Mouse (Mus musculus) granulocyte monocyte progenitor cell, adult 5-6 weeks (primary cell): Measurements from ENCODE around the gene Grhpr. TPM values are rescaled to one million over a fixed set of nuclear protein-coding genes. Genes with fewer than 3 reads are reported as not detected.
"Not testable (repeated sequence)": the region's sequence is repeated elsewhere in the genome, so short reads cannot be mapped to it uniquely, and the experiment has no call there.

Experiments
- ATAC-seq: replicated peaks from 2 replicates; pipeline ENCODE4 v1.8.0; 2016; ENCODE audit warnings: mild to moderate bottlenecking, moderate TSS enrichment, inconsistent platforms; ENCODE audit not compliant: poor library complexity, severe bottlenecking
- total RNA-seq, 2 experiments: library from RNA; stranded (forward) in 1 of 2; stranded (reverse) in 1 of 2; fragments of 200-712, 200-1000 nt in 1 of 2; fragments of >200 nt in 1 of 2; fragmentation: Nextera tagmentation in 1 of 2; gene quantifications; 2 replicates each; pipeline ENCODE4 v1.2.3; 2014 to 2017

Grhpr gene
- total RNA-seq, 2 experiments from 2014 or later, result 10.3 to 14.1 TPM

DNA sequence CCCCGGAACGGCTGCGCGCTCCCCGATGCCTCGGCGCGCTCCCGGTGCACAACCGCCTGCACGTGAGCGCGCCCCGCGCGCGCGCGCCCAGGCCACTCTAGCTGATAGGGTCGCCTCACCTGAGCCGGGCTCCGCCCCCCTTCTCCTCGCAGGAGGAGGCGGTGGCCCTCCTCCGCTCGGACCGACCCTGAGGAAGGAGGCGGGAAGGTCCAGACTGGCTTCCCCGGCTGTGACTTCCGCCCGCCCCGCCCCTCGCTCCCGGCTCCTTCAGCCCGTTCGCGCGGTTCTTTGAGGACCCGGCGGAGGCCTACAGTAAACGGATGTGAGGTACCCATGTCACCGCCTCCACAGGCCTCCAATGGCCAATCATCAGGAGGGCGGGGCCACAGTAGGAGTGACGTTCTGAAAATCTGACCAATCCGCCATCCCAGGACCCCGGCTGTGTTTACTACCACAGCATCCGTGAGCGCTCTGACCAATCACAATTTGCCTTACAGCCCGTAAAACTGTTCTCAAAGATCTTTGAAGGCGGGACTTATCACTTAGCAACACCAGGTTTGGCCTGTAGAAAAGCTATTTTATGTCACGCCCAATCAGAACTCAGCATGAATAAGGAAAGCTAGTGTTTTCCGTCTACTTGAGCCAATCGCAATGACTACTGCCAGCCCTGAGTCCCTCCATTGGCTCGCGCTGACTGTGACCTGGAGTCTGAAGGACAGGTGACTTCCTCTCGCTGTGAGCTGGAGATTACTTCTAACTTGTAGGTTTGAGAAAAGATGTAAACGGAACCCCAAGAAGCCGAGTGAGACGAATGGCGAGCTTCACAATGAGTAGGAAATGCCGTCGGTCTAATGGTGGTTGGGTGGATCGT, 31.1 kb downstream of the Grhpr start, which contains the start of gene Zbtb5:
TSS of gene Zbtb5 (minus strand) at position 308 of the 871 bp plus-strand sequence.
- ATAC-seq, result peak; percentile 85

- ATAC-seq, result peak; percentile 26
These were observed 31.8 kb downstream of the Grhpr start for GRCm38 (mm10) chr4:45013031-45013431.

- ATAC-seq, result no peak
These were observed 32.3 kb downstream of the Grhpr start for GRCm38 (mm10) chr4:45013537-45013936.

- ATAC-seq, result no peak
These were observed 34.4 kb downstream of the Grhpr start for GRCm38 (mm10) chr4:45015615-45016014.

DNA sequence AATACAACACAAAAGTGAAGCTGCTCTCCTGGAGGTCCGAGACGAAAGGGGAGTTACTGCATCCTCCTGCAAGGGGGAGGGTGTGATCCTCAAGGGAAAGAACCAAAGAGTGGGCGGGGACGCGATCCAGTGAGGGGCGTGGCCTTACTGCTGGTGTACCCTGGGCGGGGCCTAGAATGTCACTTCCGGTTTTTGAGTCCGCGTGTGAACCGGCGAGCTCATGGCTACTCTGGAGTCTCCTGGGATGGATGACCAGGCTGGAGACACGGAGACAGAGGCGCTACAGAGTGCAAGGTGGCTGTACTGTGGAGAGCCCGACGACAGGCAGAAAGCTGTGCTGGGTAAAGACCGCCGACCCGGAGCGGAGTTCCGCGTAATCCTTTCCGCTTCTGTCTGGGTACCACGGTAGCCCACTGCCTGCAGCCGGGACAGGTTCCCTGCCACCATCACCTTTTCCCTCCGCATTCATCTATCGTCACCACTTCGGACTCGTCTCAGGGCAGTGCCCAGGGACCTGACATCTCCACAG, 37.3 kb downstream of the Grhpr start, which contains the start of gene Polr1e:
TSS of gene Polr1e (plus strand) at position 132 of the 529 bp plus-strand sequence.
- ATAC-seq, result peak; percentile 93

GRCm38 (mm10) chr4:45019009-45019408, 37.8 kb downstream of the Grhpr start:
- peak; percentile 31 for ATAC-seq

GRCm38 (mm10) chr4:45026459-45026858, 45.3 kb downstream of the Grhpr start:
- no peak for ATAC-seq

DNA sequence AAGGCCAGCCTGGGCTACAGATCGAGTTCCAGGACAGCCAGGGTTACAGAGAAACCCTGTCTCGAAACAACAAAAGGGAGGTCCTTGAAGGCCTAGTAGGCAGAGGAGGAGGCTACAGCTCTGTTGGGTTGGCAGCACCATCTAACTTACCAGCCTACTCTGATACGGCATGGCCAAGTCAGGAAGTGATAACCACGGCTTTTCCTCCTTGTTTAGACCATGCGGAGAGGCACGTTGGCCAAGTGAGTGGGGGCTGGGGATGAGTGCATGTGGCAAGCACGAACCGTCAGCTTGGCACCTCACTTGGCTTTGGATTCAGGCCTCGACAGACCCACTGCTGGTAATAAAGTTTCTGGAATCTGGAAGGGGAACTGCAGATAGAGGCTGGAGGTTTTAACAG, 51.4 kb downstream of the Grhpr start:
- ATAC-seq, result peak; percentile 25

DNA sequence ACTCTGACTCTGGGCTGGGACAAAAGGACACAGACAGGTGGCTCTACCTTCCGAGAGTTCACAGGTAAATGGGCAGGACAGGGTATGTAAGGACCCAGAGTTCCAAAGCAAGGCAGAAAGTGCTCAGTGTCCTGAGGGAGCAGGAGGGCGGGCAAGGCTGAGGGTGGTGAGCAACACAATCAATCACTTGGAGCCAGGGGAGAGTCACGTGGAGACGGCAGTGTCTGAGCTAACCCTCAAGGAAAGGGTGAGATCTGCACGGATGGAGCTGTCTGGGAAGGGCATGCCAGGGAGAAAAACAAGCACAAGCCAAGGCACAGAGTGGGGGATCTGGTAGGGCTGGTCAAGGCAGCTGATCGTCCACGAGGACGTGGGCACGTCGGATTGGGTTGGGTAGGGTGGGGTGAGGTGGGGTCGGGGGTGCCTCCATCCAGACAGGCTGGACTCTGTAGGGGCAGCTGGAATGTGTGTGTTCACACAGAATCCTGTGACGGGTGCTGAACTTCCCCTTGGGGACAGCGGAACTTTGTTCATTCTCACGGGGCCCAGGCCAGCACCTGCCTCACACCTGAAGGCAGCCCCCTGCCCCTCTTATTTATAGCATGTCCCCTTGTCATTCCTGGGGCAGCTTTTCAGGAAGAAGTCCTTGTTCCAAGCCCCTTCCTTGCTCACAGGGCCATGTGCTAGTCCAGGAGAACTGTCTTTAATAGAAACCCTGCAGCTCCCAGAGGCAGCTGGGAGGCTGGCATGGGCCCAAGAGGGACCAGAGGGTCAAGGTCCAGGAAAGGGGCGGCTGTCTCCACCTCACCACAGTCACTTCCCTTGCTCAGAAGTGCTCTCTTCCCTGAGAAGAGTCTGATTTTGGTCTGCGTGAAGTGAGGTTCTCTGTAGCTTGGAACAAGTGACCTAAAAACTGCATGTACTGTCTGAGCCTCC, 53.8 kb downstream of the Grhpr start:
- peak; percentile 34 for ATAC-seq

DNA sequence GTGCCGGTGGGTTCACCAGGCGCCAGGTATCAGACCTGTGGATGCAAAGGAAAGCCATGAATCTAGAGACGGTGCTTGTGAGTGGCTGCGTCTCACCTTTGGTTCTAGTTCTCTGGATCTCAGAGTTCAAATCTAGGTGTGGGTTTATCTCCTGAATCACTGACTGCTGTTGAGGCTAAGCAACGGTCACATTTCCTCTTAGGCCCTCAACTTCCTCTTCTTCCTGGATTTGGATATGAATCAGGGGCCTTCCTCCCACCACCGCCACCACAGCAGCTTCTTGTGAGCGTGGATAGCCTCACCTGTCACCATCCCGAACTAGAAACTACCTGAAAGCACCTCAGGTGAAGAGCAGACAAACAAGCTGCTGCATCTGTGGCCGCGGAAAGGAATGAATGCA, 54.9 kb downstream of the Grhpr start:
- ATAC-seq, result peak; percentile 62

DNA sequence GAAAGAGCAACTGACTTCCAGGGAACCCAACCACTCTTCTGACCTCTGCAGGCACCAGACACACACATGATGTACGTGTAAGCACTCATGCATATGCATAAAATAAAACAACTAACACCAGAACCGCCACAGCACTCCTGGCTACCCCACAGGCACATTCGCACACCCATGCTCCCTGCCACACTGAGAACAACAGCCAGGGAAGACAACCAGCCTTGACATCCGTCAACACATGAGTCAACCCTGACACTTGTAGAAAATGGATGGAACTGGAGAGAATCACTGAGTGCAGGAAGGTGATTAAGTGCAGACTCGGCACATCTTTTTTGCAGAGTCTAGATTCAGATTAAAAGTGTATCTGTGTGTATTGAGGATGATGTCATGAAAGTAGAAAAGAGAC, 55.4 kb downstream of the Grhpr start:
- ATAC-seq, result no peak

- no peak for ATAC-seq
These were observed 56.5 kb downstream of the Grhpr start for GRCm38 (mm10) chr4:45037455-45038410.

DNA sequence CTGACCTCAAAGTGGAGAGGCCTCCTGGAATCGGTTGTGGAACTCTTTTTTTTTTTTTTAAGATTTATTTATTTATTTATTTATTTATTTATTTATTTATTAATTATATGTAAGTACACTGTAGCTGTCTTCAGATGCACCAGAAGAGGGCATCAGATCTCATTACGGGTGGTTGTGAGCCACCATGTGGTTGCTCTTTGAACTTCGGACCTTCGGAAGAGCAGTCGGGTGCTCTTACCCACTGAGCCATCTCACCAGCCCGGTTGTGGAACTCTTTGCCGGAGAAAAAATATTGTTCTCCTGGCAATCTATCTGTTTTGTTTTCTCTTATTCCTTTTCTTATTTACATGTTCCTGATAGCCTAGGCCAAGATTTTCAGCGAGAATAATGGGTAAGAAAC, 57.7 kb downstream of the Grhpr start:
- ATAC-seq, result not testable (repeated sequence)

- not testable (repeated sequence) for ATAC-seq
These were observed 58.4 kb downstream of the Grhpr start for GRCm38 (mm10) chr4:45039546-45039945.

Other genes with a start within 250 kb of the Grhpr start
- 42.2 and 52.4 TPM in 2 replicates for gene Zcchc7, start 225.5 kb upstream of the Grhpr start, total RNA-seq (2014; fragmentation: Nextera tagmentation)
- 64.3 and 97.0 TPM in 2 replicates for gene Zcchc7, start 225.5 kb upstream of the Grhpr start, total RNA-seq (2017)
- gene Zbtb5, start 31.0 kb downstream of the Grhpr start, total RNA-seq (2014; fragmentation: Nextera tagmentation), result 10.0 and 12.2 TPM in 2 replicates
- 9.0 and 9.3 TPM in 2 replicates for gene Zbtb5, start 31.0 kb downstream of the Grhpr start, total RNA-seq (2017)
- gene Polr1e, start 37.2 kb downstream of the Grhpr start, total RNA-seq (2014; fragmentation: Nextera tagmentation), result 34.6 and 70.2 TPM in 2 replicates
- gene Polr1e, start 37.2 kb downstream of the Grhpr start, total RNA-seq (2017), result 60.8 and 64.1 TPM in 2 replicates
- gene Fbxo10, start 103.2 kb downstream of the Grhpr start, total RNA-seq (2014; fragmentation: Nextera tagmentation), result 1.2 and 1.5 TPM in 2 replicates
- 0.93 and 1.8 TPM in 2 replicates for gene Fbxo10, start 103.2 kb downstream of the Grhpr start, total RNA-seq (2017)
- gene Tomm5, start 126.7 kb downstream of the Grhpr start, total RNA-seq (2014; fragmentation: Nextera tagmentation), result 344 and 413 TPM in 2 replicates
- gene Tomm5, start 126.7 kb downstream of the Grhpr start, total RNA-seq (2017), result 250 and 251 TPM in 2 replicates
- gene Frmpd1, start 203.5 kb downstream of the Grhpr start, total RNA-seq (2014; fragmentation: Nextera tagmentation), result not detected in 2 replicates
- not detected in 2 replicates for gene Frmpd1, start 203.5 kb downstream of the Grhpr start, total RNA-seq (2017)